Mouse (Mus musculus): Measurements from ENCODE around the gene Tada1. TPM values are rescaled to one million over a fixed set of nuclear protein-coding genes. Genes with fewer than 3 reads are reported as not detected.

Gene Tada1
- polyA plus RNA-seq, 1 experiment from 2014 or later = 70.5 TPM

DNA sequence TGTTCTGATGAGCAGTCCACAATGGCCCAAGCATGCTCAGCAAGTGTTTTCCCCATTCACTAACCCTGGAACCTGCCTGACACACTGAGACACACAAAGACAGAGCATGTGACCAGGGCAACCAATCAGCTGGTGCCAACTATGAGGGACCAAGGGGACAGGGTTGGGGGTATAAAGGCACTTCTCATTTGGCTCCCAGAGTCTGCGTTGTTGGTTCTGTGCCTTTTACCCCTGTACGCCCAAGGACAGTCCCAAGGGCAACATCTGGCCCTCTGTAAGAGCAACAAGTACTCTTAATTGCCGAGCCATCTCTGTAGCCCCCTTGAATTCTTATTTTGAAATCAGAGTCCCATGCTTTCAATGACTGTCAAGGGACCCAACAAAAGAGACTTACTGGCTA lies 33.4 kb downstream of the Tada1 start:
- ATAC-seq (ENCODE audit: low FRiP score) (no peak), DNase-seq (ENCODE audit: low spot score, missing footprints) (peak; percentile 59)
- Histone ChIP-seq H3K4me2 (no peak overlapping the region), H3K27me3 (ENCODE audit: control insufficient read depth, insufficient read depth, low read length) (no peaks in the 10 kb centered on the region), H3K36me3 (ENCODE audit: control insufficient read depth, insufficient read depth, low read length) (0 out of 2 replicates have a peak, but pooled peaks cover 2% of the 10 kb centered on the region), H3K9ac (ENCODE audit: low read length) (no peak overlapping the region), H3K27ac (ENCODE audit: low read depth, low read length) (no peak overlapping the region), H3K4me1 (ENCODE audit: control insufficient read depth, insufficient read depth, low read length) (peaks cover 11% of the 10 kb centered on the region), H3K4me3 (ENCODE audit: low read depth, low read length) (no peak overlapping the region), H3K9me3 (ENCODE audit: control insufficient read depth, low read length) (peaks cover 7% of the 10 kb centered on the region)
- WGBS = 89% methylated on average over 3 of the region's 3 CpGs

DNA sequence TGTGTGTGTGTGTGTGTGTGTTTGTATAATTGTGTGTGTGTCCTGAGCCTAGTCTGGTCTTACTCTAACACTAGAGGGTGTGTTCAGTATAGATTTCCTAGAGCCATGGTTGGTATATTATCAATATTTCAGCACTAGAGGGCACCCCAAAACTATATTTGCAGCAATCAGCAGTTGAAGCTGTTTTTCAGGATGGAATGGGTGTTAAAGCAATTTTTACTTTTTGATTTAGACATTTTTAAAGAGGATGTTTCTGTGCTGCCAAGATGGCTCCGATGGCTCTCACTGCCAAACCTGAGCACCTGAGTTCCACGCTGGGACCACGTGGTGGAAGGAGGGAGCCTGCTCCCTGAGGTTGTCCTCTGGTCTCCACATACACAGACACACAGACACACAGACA lies 50.2 kb downstream of the Tada1 start:
- WGBS = 87% methylated on average over 3 of the region's 3 CpGs
- H3K27ac ChIP-seq (ENCODE audit: low read depth, low read length) = no peak overlapping the region
- no peak for DNase-seq (ENCODE audit: low spot score, missing footprints)
- no peak overlapping the region for H3K4me3 ChIP-seq (ENCODE audit: low read depth, low read length)
- H3K36me3 ChIP-seq (ENCODE audit: control insufficient read depth, insufficient read depth, low read length) = no peaks in the 10 kb centered on the region
- H3K4me2 ChIP-seq = no peak overlapping the region
- ATAC-seq (ENCODE audit: low FRiP score) = no peak
- H3K9me3 ChIP-seq (ENCODE audit: control insufficient read depth, low read length) = no peaks in the 10 kb centered on the region
- no peaks in the 10 kb centered on the region for H3K27me3 ChIP-seq (ENCODE audit: control insufficient read depth, insufficient read depth, low read length)
- no peak overlapping the region for H3K9ac ChIP-seq (ENCODE audit: low read length)
- H3K4me1 ChIP-seq (ENCODE audit: control insufficient read depth, insufficient read depth, low read length) = no peaks in the 10 kb centered on the region

DNA sequence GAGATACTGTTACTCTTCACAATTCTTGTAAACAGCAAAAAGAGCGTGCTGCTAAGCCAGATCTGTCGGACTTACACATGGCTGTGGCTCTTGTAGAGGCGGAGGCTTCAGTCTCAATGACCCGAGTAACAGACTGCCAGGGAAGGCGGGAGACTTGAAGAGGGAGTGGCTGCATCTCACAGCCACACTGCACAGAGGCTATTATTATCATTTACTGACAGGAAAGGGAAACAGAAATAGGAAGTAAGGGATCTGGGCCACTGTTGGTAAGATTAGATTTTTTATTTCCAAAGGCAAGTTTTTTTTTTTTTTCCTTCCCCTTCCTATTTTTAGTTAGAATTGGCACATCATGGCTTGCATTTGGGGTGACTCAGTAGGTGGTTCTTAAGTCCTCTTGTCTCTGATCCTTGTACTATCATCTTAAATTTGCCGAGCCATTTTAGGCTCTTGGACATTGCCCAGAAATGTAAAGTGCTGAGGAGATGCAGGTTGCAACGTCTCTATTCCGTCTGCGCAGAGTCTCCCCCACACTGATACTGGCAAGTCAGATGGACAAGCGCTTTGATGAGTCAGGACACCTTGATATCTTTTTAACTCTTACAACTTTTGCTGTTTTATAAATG lies 51.0 kb downstream of the Tada1 start:
- H3K9ac ChIP-seq (ENCODE audit: low read length) = no peak overlapping the region
- no peaks in the 10 kb centered on the region for H3K36me3 ChIP-seq (ENCODE audit: control insufficient read depth, insufficient read depth, low read length)
- no peaks in the 10 kb centered on the region for H3K27me3 ChIP-seq (ENCODE audit: control insufficient read depth, insufficient read depth, low read length)
- no peak overlapping the region for H3K4me2 ChIP-seq
- H3K27ac ChIP-seq (ENCODE audit: low read depth, low read length) = no peak overlapping the region
- H3K4me3 ChIP-seq (ENCODE audit: low read depth, low read length) = no peak overlapping the region
- no peak for DNase-seq (ENCODE audit: low spot score, missing footprints)
- 70% methylated on average over 10 of the region's 10 CpGs for WGBS
- no peak for ATAC-seq (ENCODE audit: low FRiP score)
- H3K4me1 ChIP-seq (ENCODE audit: control insufficient read depth, insufficient read depth, low read length) = no peaks in the 10 kb centered on the region
- no peaks in the 10 kb centered on the region for H3K9me3 ChIP-seq (ENCODE audit: control insufficient read depth, low read length)

DNA sequence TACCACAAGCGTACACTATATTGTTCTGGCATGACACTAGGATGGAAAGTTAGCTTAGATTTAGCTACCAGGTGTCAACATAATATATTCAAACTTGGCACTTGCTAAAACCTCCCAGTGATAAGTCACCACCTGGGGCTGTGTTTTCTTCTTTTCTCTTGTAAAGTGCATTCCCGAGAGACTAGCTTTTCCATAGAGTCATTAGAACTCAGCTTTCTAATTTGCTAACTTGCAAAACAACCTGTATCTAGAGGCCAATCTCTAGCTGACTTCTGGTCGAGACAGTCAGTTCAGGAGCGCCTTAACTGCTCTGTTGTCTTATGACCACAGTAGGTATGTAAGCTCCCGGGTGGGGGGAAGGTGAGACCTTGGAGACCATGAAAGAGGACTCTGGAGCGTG lies 60.5 kb downstream of the Tada1 start:
- no peaks in the 10 kb centered on the region for H3K9me3 ChIP-seq (ENCODE audit: control insufficient read depth, low read length)
- H3K4me1 ChIP-seq (ENCODE audit: control insufficient read depth, insufficient read depth, low read length) = no peaks in the 10 kb centered on the region
- no peak overlapping the region for H3K4me3 ChIP-seq (ENCODE audit: low read depth, low read length)
- DNase-seq (ENCODE audit: low spot score, missing footprints) (no peak), ATAC-seq (ENCODE audit: low FRiP score) (no peak)
- no peaks in the 10 kb centered on the region for H3K27me3 ChIP-seq (ENCODE audit: control insufficient read depth, insufficient read depth, low read length)
- H3K4me2 ChIP-seq = no peak overlapping the region
- no peaks in the 10 kb centered on the region for H3K36me3 ChIP-seq (ENCODE audit: control insufficient read depth, insufficient read depth, low read length)
- H3K27ac ChIP-seq (ENCODE audit: low read depth, low read length) = no peak overlapping the region
- WGBS = 74% methylated on average over 6 of the region's 6 CpGs
- H3K9ac ChIP-seq (ENCODE audit: low read length) = no peak overlapping the region

DNA sequence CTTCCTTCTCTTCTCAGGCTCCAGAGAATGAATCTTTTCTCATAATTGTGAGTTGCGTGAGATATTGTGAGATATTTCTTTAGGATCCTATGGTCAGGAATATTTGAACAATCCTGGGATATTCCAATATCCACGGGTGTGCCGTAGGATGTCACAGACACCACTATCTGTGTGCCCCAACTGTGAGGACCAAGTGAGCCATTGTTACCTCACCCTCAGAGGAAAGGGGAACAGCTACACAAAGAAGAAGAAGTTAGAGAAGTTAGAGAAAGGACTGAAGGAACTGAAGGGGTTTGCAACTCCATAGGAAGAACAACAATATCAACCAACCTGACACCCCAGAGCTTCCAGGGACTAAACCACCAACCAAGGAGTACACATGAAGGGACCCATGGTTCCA lies 63.1 kb downstream of the Tada1 start:
- WGBS = 93% methylated on average over 3 of the region's 3 CpGs

More for the DNA sequence above, 63.1 kb downstream of the Tada1 start:
- Histone ChIP-seq H3K36me3 (ENCODE audit: control insufficient read depth, insufficient read depth, low read length) (no peaks in the 10 kb centered on the region), H3K27ac (ENCODE audit: low read depth, low read length) (no peak overlapping the region), H3K4me1 (ENCODE audit: control insufficient read depth, insufficient read depth, low read length) (no peaks in the 10 kb centered on the region), H3K9me3 (ENCODE audit: control insufficient read depth, low read length) (no peaks in the 10 kb centered on the region), H3K4me3 (ENCODE audit: low read depth, low read length) (no peak overlapping the region), H3K4me2 (no peak overlapping the region), H3K27me3 (ENCODE audit: control insufficient read depth, insufficient read depth, low read length) (no peaks in the 10 kb centered on the region), H3K9ac (ENCODE audit: low read length) (no peak overlapping the region)
- DNase-seq (ENCODE audit: low spot score, missing footprints) (no peak), ATAC-seq (ENCODE audit: low FRiP score) (no peak)

Other genes starting within 250 kb of the Tada1 start
- 0.17 and 0.38 TPM in 2 replicates for gene Gpa33, start 248.9 kb upstream of the Tada1 start, polyA plus RNA-seq (2014; fragmentation: Nextera tagmentation; extraction: Ambion mirVana)
- gene Mael, start 140.3 kb upstream of the Tada1 start, polyA plus RNA-seq (2014; fragmentation: Nextera tagmentation; extraction: Ambion mirVana) = 0.08 TPM in 1 of 2 replicates, not detected in the other
- gene Ildr2, start 125.0 kb upstream of the Tada1 start, polyA plus RNA-seq (2014; fragmentation: Nextera tagmentation; extraction: Ambion mirVana) = 12.2 and 12.8 TPM in 2 replicates
- 39.8 and 41.6 TPM in 2 replicates for gene Pogk, start 30.8 kb downstream of the Tada1 start, polyA plus RNA-seq (2014; fragmentation: Nextera tagmentation; extraction: Ambion mirVana)
- not detected in 2 replicates for gene Gm4846, start 118.5 kb downstream of the Tada1 start, polyA plus RNA-seq (2014; fragmentation: Nextera tagmentation; extraction: Ambion mirVana)